Mouse (Mus musculus) embryonic fibroblast, embryonic 13.5 days (primary cell): ENCODE results near the gene Gadd45a.

ENCODE experiments used
- CTCF ChIP-seq: IDR thresholded peaks from 2 replicates; pipeline ENCODE4 v1.5.1; 2011; ENCODE audit warnings: mild to moderate bottlenecking, control low read depth, low read length, moderate library complexity, borderline replicate concordance; ENCODE audit not compliant: insufficient read depth
- POLR2A ChIP-seq: IDR thresholded peaks from 2 replicates; pipeline ENCODE4 v1.6.1; 2011; ENCODE audit warnings: low read depth, mild to moderate bottlenecking, control low read depth, low read length, moderate library complexity

- TF ChIP-seq CTCF (no peak), POLR2A (no peak)
These were observed 45.0 kb downstream of the Gadd45a start for GRCm38 (mm10) chr6:66992232-66992631.
